8 mouse cellular contexts compared by ENCODE assay signal in genomic region chr16:4885760-4886689, GRCm38 (mm10). TPM values are rescaled to one million over a fixed set of nuclear protein-coding genes. Genes with fewer than 3 reads are reported as not detected.
A peak's percentile ranks its signal among the peaks of the same experiment; 100 is the strongest.
DNase-seq lines count a peak whose midpoint lies in the region; ATAC-seq lines count a peak whose summit lies in the region.

TSS of gene Mgrn1 (plus strand) at chr16:4886249.

- peak; percentile 89 for DNase-seq in layer of hippocampus, adult 11-12 months (ENCODE audit: low spot score)
- no peak for DNase-seq in layer of hippocampus, adult 9-10 months (ENCODE audit: low spot score)
- DNase-seq in embryo, embryonic 11 days, result peak; percentile 95
- peak; percentile 88 for DNase-seq in gastrocnemius, postnatal 25 days
- DNase-seq in left cerebral cortex, postnatal 25 days (ENCODE audit: low spot score in 2 of 2), result peak; percentile 86 to 90
- DNase-seq in mesoderm, embryonic 11.5 days (ENCODE audit: low read depth, low spot score), result peak; percentile 96
- peak; percentile 74 to 79 for DNase-seq in right cerebral cortex, postnatal 36 days (ENCODE audit: low spot score in 2 of 2)

- intact Hi-C loops in left cerebral cortex, postnatal 25 days (cut with DNase I), result loop anchor here (2.0 kb wide), 2 partner anchors 27 to 79 kb away; partner anchors contain the start of gene Anks3

- ATAC-seq in inflammation-experienced regulatory T-cells, adult 6 months, result peak; percentile 56

RNA-seq across cellular contexts. Expression of gene Mgrn1, which starts in this region (rescaled TPM):
- 10 to 100 TPM; 51.5 to 55.2 TPM for total RNA-seq in gastrocnemius, postnatal 25 days (2021)
- 10 to 100 TPM; 18.0 to 42.4 (median 35.7) TPM for polyA plus RNA-seq in inflammation-experienced regulatory T-cells, adult 6 months (2017; shearing (Covaris generic))
- total RNA-seq in left cerebral cortex, postnatal 25 days (2021), result 100 to 1,000 TPM; 200 to 206 TPM
